Mouse (Mus musculus): ENCODE measurements at regions not wholly inside any gene's neighbourhood (a gene's known extent, or its start where the extent isn't known, plus 50 kb on each side); places are given as distances from the start of the nearest gene placed in this dataset.
"Not testable (repeated sequence)": the region's sequence is repeated elsewhere in the genome, so short reads cannot be mapped to it uniquely, and the experiment has no call there.

DNA sequence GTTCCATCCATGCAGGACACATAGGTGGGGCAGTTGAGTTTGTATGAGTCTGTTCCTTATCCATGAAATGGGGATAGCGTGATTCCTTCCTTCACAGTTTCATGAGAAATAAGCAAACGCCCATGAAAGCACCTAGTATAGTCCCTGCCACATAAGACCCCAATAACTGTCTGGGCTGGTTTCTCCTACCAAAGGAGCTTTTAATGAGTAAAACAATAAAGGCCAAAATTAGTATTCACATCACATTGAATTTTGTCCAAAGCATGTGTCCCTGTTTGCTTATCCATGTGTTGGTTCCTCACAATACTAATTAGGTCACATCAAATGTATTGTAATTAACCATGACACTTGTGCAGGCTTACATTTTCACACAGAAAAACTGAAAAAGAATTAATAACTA lies 221.3 kb downstream of the Prdm13 start:
- Histone ChIP-seq H3K27me3 (no peaks in the 10 kb centered on the region), H3K9ac (no peak overlapping the region), H3K4me1 (no peaks in the 10 kb centered on the region), H3K36me3 (no peaks in the 10 kb centered on the region), H3K4me3 (no peak overlapping the region), H3K4me2 (no peak overlapping the region), H3K27ac (no peak overlapping the region), H3K9me3 (no peaks in the 10 kb centered on the region)
- 81% methylated on average over 2 of the region's 2 CpGs for WGBS
- ATAC-seq (ENCODE audit: insufficient number of reproducible peaks, insufficient read depth, low FRiP score, low TSS enrichment, low read depth): no peak

DNA sequence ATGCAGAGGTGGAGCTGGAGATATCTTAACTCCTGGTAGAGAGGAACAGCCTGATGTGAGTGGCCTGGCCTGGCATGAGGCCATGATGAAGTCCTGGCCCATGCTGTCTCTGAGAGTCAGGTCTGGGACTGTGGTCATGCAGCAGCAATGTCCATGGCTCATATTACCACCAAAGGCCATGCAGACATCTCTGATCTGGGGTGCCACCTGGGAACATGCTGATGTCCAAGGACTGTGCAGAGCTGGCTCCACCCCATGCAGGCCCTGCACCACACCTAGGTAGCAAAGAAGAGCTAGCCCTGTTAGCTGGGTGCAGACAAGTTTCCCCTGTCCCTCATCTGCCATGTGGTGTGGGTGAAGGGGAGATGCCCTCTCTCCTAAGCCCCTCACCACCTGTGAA lies 244.5 kb downstream of the Prdm13 start:
- no peak overlapping the region for H3K4me3 ChIP-seq
- H3K27me3 ChIP-seq: no peaks in the 10 kb centered on the region
- H3K4me1 ChIP-seq: no peaks in the 10 kb centered on the region
- 0 out of 2 replicates have a peak, but pooled peaks have one; percentile 52 for ATAC-seq (ENCODE audit: insufficient number of reproducible peaks, insufficient read depth, low FRiP score, low TSS enrichment, low read depth)
- H3K9me3 ChIP-seq: no peaks in the 10 kb centered on the region
- no peaks in the 10 kb centered on the region for H3K36me3 ChIP-seq
- no peak overlapping the region for H3K27ac ChIP-seq
- H3K9ac ChIP-seq: no peak overlapping the region
- H3K4me2 ChIP-seq: no peak overlapping the region

DNA sequence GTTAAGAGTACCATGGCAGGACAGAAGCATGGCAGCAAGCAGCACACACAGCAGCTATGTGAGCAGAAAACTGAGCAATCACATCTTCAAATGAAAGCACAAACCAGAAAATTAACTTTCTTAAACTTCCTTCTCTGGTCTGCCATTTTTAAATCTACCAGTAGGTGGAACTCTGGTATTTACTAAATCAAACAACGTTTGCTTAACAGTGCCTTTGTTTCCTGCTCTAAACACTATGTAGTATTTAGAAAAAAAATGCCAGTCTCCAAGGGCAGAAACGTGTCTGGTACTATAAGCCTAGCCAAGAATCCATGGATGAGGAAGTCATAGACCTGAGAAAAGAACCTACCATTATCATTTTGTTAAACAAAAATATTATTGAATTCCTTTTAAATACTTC lies 249.1 kb downstream of the Prdm13 start:
- Histone ChIP-seq H3K4me2 (no peak overlapping the region), H3K4me1 (no peaks in the 10 kb centered on the region), H3K9ac (no peak overlapping the region), H3K36me3 (no peaks in the 10 kb centered on the region), H3K27me3 (no peaks in the 10 kb centered on the region), H3K4me3 (no peak overlapping the region), H3K27ac (no peak overlapping the region), H3K9me3 (no peaks in the 10 kb centered on the region)
- 18% methylated on average over 2 of the region's 2 CpGs for whole genome bisulfite sequencing
- no peak for ATAC-seq (ENCODE audit: insufficient number of reproducible peaks, insufficient read depth, low FRiP score, low TSS enrichment, low read depth)

DNA sequence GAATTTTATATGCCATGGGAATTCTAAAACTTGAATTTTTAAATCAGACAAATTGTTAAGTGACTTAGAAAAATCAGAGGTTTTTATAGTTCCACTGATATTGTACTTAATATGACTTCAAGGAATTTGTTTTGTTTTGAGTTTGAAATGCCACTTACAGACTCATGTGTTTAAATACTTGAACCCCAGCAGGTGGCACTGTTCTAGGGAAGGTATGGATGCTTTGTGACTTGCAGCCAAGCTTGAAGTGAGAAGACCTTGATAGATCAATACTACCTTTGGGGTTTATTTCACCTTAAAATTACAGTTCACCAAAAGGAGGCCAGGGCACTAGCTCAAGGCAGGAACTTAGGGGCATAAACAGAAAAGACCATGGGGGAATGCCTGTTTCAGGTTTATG lies 277.9 kb downstream of the Prdm13 start:
- no peaks in the 10 kb centered on the region for H3K27me3 ChIP-seq
- H3K4me2 ChIP-seq: no peak overlapping the region
- H3K4me1 ChIP-seq: no peaks in the 10 kb centered on the region
- no peak overlapping the region for H3K27ac ChIP-seq
- no peak for ATAC-seq (ENCODE audit: insufficient number of reproducible peaks, insufficient read depth, low FRiP score, low TSS enrichment, low read depth)
- no peaks in the 10 kb centered on the region for H3K9me3 ChIP-seq
- H3K9ac ChIP-seq: no peak overlapping the region
- H3K36me3 ChIP-seq: no peaks in the 10 kb centered on the region
- no peak overlapping the region for H3K4me3 ChIP-seq

DNA sequence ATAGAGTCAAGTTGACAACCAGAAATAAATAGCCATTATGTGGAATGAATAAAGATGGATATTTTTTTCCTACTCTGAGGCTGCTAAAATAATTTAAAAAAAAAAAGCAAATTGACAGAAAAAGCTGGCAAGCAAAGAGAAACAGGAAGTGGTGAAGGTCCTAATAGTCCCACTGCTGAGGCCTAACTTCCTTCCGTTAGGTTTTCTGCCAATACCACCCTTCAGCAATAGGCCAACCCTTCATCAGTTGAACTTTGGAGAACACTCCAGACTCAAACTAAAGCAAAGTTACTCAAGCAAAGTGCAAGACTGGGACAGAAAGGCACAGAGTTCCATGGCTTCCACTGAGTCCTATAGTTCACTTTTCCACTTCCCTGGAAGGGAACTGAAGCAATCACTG lies 316.4 kb downstream of the Prdm13 start:
- Histone ChIP-seq H3K27ac (no peak overlapping the region), H3K9ac (no peak overlapping the region), H3K4me3 (no peak overlapping the region), H3K4me2 (no peak overlapping the region), H3K9me3 (no peaks in the 10 kb centered on the region), H3K4me1 (no peaks in the 10 kb centered on the region), H3K36me3 (no peaks in the 10 kb centered on the region), H3K27me3 (no peaks in the 10 kb centered on the region)
- ATAC-seq (ENCODE audit: insufficient number of reproducible peaks, insufficient read depth, low FRiP score, low TSS enrichment, low read depth): no peak
- WGBS: 83% methylated on average over 1 of the region's 1 CpGs

DNA sequence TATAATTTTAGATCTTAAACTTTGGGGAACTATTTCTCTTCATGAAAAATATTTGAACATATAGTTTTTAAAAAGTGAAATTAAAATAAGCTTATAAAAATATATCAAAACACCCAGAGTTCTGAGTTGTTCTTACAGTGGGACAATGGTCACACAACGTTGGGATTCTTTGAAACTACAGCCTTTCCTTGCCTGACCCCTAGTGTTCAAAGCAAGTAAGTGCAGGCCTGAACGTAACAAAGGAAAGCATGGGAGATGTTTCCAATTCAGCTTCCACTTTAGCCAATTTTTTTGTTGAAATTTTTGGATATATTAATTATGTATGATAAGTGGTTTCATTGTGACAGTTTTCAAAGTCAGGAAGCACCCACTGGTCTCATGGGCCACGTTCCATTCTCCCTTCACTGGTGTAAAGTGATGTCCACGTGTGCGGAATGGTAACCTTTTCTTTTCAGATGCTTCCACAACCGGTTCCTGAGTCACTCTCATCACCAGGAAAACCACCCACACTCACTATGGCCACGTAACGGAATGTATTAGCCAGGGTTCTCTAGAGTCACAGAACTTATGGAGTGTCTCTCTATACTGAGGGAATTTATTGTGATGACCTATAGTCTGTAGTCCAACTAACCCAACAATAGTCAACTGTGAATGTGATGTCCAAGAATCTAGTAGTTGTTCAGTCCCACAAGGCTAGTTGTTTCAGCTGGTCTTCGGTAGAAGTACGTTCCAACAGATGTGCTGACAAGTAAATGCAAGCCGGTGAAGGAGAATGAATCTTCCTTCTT lies 317.3 kb downstream of the Prdm13 start:
- H3K27ac ChIP-seq: no peak overlapping the region
- no peaks in the 10 kb centered on the region for H3K9me3 ChIP-seq
- ATAC-seq (ENCODE audit: insufficient number of reproducible peaks, insufficient read depth, low FRiP score, low TSS enrichment, low read depth): no peak
- no peaks in the 10 kb centered on the region for H3K4me1 ChIP-seq
- H3K9ac ChIP-seq: no peak overlapping the region
- WGBS: 67% methylated on average over 11 of the region's 11 CpGs
- no peaks in the 10 kb centered on the region for H3K27me3 ChIP-seq
- no peaks in the 10 kb centered on the region for H3K36me3 ChIP-seq
- H3K4me3 ChIP-seq: no peak overlapping the region
- H3K4me2 ChIP-seq: no peak overlapping the region

DNA sequence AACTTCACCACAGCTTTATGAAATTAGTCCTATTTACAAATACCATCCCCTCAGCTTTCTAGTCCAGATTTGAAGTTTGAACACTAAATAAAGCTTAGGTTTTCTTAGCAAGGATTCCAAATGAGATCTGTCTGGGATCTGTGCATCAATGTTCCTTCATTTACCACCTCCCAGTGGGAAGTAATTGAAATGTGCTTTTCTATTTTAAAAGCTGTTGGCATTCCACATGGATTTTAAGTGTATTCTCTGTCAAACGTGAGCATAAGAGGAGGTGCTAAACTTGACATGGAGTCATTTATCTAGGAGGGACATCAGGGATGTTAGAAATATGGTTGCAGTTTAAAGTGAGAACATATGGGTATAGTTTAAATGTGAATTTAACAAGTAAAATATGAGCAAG lies 364.0 kb downstream of the Prdm13 start:
- Histone ChIP-seq H3K9me3 (no peaks in the 10 kb centered on the region), H3K9ac (no peak overlapping the region), H3K36me3 (no peaks in the 10 kb centered on the region), H3K4me3 (no peak overlapping the region), H3K4me1 (no peaks in the 10 kb centered on the region), H3K27me3 (no peaks in the 10 kb centered on the region), H3K27ac (no peak overlapping the region), H3K4me2 (no peak overlapping the region)
- 33% methylated on average over 1 of the region's 1 CpGs for WGBS
- no peak for ATAC-seq (ENCODE audit: insufficient number of reproducible peaks, insufficient read depth, low FRiP score, low TSS enrichment, low read depth)

DNA sequence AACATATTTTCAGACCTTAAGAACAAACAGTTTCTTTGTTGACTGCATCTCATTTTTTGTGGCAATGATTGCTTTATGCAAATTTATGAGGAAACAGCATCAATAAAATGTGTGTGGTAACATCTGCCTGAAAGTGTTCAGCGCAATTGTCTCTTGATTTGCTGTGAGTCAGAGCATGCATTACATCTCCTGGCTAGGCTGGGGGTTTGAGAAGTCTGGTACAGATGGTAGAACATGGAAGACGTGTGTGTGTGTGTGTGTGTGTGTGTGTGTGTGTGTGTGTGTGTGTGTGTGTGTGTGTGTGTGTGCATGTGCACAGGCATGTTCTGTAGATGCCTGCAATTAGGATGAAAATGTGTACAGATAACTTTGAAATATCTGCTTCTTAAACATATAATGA lies 376.5 kb downstream of the Prdm13 start:
- not testable (repeated sequence) for H3K4me1 ChIP-seq; H3K27ac ChIP-seq; H3K27me3 ChIP-seq; H3K9ac ChIP-seq; ATAC-seq (ENCODE audit: insufficient number of reproducible peaks, insufficient read depth, low FRiP score, low TSS enrichment, low read depth); H3K4me3 ChIP-seq; H3K9me3 ChIP-seq; H3K4me2 ChIP-seq; H3K36me3 ChIP-seq
- WGBS: 76% methylated on average over 2 of the region's 2 CpGs

DNA sequence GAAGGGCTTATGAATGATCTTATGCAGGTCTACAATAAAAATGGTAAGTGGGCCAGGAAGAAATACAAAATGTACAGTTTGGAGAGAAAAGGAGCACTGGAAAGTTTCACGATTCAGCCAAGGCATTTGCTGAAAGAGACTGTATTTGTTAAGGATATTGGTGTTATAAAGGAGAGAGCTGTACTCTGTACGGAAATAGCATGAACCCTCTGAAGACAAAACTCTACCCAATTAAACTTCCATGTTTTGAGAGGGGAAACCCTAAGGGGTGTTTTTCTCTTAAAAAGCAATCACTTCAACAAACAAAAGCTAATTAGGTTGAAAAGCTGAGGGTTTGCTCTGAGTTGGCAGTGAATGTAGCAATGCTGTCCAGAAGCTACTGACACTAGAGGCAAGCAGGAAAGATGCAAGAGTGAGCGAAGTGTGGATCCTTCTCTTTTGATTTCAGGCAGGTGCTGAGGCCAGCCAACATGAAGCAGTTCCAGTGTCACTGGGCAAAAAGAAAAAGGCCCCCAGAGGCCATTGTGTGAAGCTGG lies 378.2 kb downstream of the Prdm13 start:
- no peak overlapping the region for H3K4me2 ChIP-seq
- no peaks in the 10 kb centered on the region for H3K27me3 ChIP-seq
- 77% methylated on average over 3 of the region's 3 CpGs for WGBS
- no peak overlapping the region for H3K4me3 ChIP-seq
- no peaks in the 10 kb centered on the region for H3K4me1 ChIP-seq
- ATAC-seq (ENCODE audit: insufficient number of reproducible peaks, insufficient read depth, low FRiP score, low TSS enrichment, low read depth): no peak
- H3K36me3 ChIP-seq: no peaks in the 10 kb centered on the region
- H3K27ac ChIP-seq: no peak overlapping the region
- H3K9ac ChIP-seq: no peak overlapping the region
- no peaks in the 10 kb centered on the region for H3K9me3 ChIP-seq

DNA sequence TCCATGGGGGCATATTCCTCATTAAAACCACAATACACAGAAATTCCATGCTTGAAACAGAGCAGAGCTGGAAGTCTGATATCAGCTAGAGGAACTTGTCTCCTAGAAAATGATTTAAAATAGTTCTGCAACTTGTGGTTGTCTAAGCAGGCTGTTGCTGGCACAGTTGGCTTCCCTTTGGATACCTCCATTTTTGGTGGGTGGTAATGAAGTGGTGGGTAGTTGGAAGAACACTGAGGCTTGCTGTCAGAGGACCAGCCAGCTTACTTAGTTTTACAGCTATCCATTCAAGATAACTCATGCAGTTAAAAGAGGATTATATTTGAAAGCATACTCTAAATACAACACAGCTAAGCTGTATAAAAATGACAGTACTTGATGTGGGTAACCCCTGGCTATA lies 385.6 kb downstream of the Prdm13 start:
- Histone ChIP-seq H3K27ac (no peak overlapping the region), H3K27me3 (no peaks in the 10 kb centered on the region), H3K4me3 (no peak overlapping the region), H3K9me3 (no peaks in the 10 kb centered on the region), H3K4me2 (no peak overlapping the region), H3K9ac (no peak overlapping the region), H3K4me1 (0 out of 2 replicates have a peak, but pooled peaks cover 4% of the 10 kb centered on the region), H3K36me3 (no peaks in the 10 kb centered on the region)
- ATAC-seq (ENCODE audit: insufficient number of reproducible peaks, insufficient read depth, low FRiP score, low TSS enrichment, low read depth): no peak

DNA sequence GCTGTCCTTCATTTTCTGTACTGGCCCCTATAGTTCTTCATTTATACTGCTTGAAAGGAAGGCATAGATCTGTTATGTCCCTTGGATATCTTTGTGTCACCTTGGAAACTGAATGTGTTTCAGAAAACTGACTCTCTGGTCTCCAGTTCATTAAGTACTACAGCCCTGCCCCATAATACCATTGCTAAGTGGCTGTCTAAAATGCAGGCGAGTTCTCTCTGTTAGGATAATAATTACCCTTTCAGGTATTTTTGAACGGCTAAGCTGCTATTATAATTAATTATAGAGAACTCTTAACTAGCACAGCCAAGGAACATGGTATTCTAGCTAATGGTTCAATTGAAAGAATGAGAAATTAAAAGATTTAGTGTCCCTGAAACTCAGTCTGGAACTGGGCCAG lies 418.5 kb downstream of the Prdm13 start:
- 63% methylated on average over 2 of the region's 2 CpGs for WGBS
- Histone ChIP-seq H3K9ac (no peak overlapping the region), H3K4me3 (no peak overlapping the region), H3K27me3 (no peaks in the 10 kb centered on the region), H3K4me1 (no peaks in the 10 kb centered on the region), H3K9me3 (no peaks in the 10 kb centered on the region), H3K36me3 (no peaks in the 10 kb centered on the region), H3K4me2 (no peak overlapping the region), H3K27ac (no peak overlapping the region)
- no peak for ATAC-seq (ENCODE audit: insufficient number of reproducible peaks, insufficient read depth, low FRiP score, low TSS enrichment, low read depth)

DNA sequence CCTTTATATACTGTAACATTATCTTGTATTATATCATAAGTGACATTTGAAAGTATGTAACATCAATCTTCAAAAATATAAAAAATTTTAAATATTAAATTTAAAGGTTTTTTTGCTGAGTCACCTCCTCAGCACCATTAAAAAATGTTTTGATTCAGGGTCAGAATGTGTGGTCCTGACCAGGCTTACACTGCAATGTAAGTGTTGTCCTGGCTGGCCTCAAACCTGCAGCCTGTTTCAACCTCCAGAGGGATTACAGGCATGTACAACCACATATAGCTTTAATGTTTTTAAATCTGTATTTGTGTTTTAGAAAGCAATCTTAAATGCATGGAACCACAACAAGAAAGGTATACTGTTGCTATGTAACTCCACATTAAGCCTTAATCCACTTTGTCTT lies 418.9 kb downstream of the Prdm13 start:
- no peak for ATAC-seq (ENCODE audit: insufficient number of reproducible peaks, insufficient read depth, low FRiP score, low TSS enrichment, low read depth)
- no peaks in the 10 kb centered on the region for H3K4me1 ChIP-seq
- no peak overlapping the region for H3K4me3 ChIP-seq

More for the DNA sequence above, 418.9 kb downstream of the Prdm13 start:
- Histone ChIP-seq H3K9ac (no peak overlapping the region), H3K27ac (no peak overlapping the region), H3K27me3 (no peaks in the 10 kb centered on the region), H3K4me2 (no peak overlapping the region), H3K36me3 (no peaks in the 10 kb centered on the region), H3K9me3 (no peaks in the 10 kb centered on the region)
